Mouse (Mus musculus) CH12.LX (cell line): ENCODE data around the gene Prkag3.
A peak's percentile ranks its signal among the peaks of the same experiment; 100 is the strongest.

Experiments used
- CHD1 ChIP-seq: IDR thresholded peaks from 2 replicates; pipeline ENCODE4 v1.6.1; 2012; ENCODE audit warnings: low read depth, low read length, improper control_type of control experiment, inconsistent platforms
- CHD2 ChIP-seq: IDR thresholded peaks from 2 replicates; pipeline ENCODE4 v1.6.1; 2011; ENCODE audit warnings: low read length, improper control_type of control experiment
- CTCF ChIP-seq, 2 experiments: IDR thresholded peaks in 1 of 2; conservative IDR thresholded peaks in 1 of 2; 2 replicates each; pipeline ENCODE4 v1.5.1; 2011 to 2012; ENCODE audit warnings: low read depth in 2 of 2, low read length in 2 of 2, improper control_type of control experiment in 1 of 2, inconsistent platforms in 1 of 2, mild to moderate bottlenecking in 1 of 2, moderate library complexity in 1 of 2
- EP300 ChIP-seq: IDR thresholded peaks from 2 replicates; pipeline ENCODE4 v1.6.1; 2011; ENCODE audit warnings: low read length, improper control_type of control experiment
- MAFK ChIP-seq: IDR thresholded peaks from 2 replicates; pipeline ENCODE4 v1.6.1; 2011; ENCODE audit warnings: low read length, improper control_type of control experiment; ENCODE audit not compliant: insufficient replicate concordance
- POLR2A ChIP-seq: IDR thresholded peaks from 2 replicates; pipeline ENCODE4 v1.6.1; 2011; ENCODE audit warnings: low read depth, mild to moderate bottlenecking, improper control_type of control experiment, low read length
- SMC3 ChIP-seq: IDR thresholded peaks from 2 replicates; pipeline ENCODE4 v1.6.1; 2011; ENCODE audit warnings: low read depth, low read length, improper control_type of control experiment
- ZKSCAN1 ChIP-seq: IDR thresholded peaks from 2 replicates; pipeline ENCODE4 v1.6.1; 2012; ENCODE audit warnings: low read depth, inconsistent platforms, low read length, improper control_type of control experiment, borderline replicate concordance

- no peak for TF ChIP-seq EP300
- no peak for TF ChIP-seq CHD2
- TF ChIP-seq CTCF (conservative IDR thresholded peaks at IDR 0.05 in 1 of 2, IDR thresholded peaks at IDR 0.05 in 1 of 2; ENCODE audit: low read depth in 2 of 2, low read length in 2 of 2) = peak in 1 of 2 experiments; percentile 91; a peak in 3 of 4 replicates
- no peak for TF ChIP-seq MAFK
- no peak for TF ChIP-seq POLR2A
- TF ChIP-seq SMC3 = peak; percentile 91
- TF ChIP-seq ZKSCAN1 = no peak
- no peak for TF ChIP-seq CHD1
Observed at GRCm38 (mm10) chr1:74759773-74760172, 10.8 kb upstream of the Prkag3 start.
